Mouse (Mus musculus): Measurements from ENCODE around the gene Pde10a.

The Pde10a gene

GRCm38 (mm10) chr17:8856430-8857371, 331.5 kb downstream of the Pde10a start:
- peak; percentile 73 for DNase-seq

GRCm38 (mm10) chr17:8858636-8859421, 333.7 kb downstream of the Pde10a start:
- peak; percentile 10 for DNase-seq

- peak; percentile 57 for DNase-seq
Observed at GRCm38 (mm10) chr17:8859489-8859888, 334.3 kb downstream of the Pde10a start.

GRCm38 (mm10) chr17:8864638-8865497, 339.7 kb downstream of the Pde10a start:
- peak; percentile 47 for DNase-seq

- no peak for DNase-seq
Observed at GRCm38 (mm10) chr17:8867331-8868237, 342.4 kb downstream of the Pde10a start.

GRCm38 (mm10) chr17:8869287-8869686, 344.1 kb downstream of the Pde10a start:
- DNase-seq, result no peak

GRCm38 (mm10) chr17:8870848-8871247, 345.7 kb downstream of the Pde10a start:
- no peak for DNase-seq

- DNase-seq, result no peak
Observed at GRCm38 (mm10) chr17:8871396-8871795, 346.2 kb downstream of the Pde10a start.

- DNase-seq, result peak; percentile 61
Observed at GRCm38 (mm10) chr17:8871997-8872593, 346.9 kb downstream of the Pde10a start.

GRCm38 (mm10) chr17:8872611-8873010, 347.4 kb downstream of the Pde10a start:
- DNase-seq, result no peak

- DNase-seq, result no peak
Observed at GRCm38 (mm10) chr17:8878056-8878455, 352.9 kb downstream of the Pde10a start.

GRCm38 (mm10) chr17:8881711-8882110, 356.5 kb downstream of the Pde10a start:
- no peak for DNase-seq

GRCm38 (mm10) chr17:8884691-8885090, 359.5 kb downstream of the Pde10a start:
- DNase-seq, result no peak

- DNase-seq, result no peak
Observed at GRCm38 (mm10) chr17:8885830-8886229, 360.7 kb downstream of the Pde10a start.

GRCm38 (mm10) chr17:8888105-8888504, 362.9 kb downstream of the Pde10a start:
- DNase-seq, result no peak

GRCm38 (mm10) chr17:8888639-8889038, 363.5 kb downstream of the Pde10a start:
- no peak for DNase-seq

GRCm38 (mm10) chr17:8892193-8892985, 367.2 kb downstream of the Pde10a start:
- no peak for DNase-seq

- no peak for DNase-seq
Observed at GRCm38 (mm10) chr17:8895991-8896390, 370.8 kb downstream of the Pde10a start.

GRCm38 (mm10) chr17:8897749-8898148, 372.6 kb downstream of the Pde10a start:
- DNase-seq, result no peak

- no peak for DNase-seq
Observed at GRCm38 (mm10) chr17:8898221-8898620, 373.0 kb downstream of the Pde10a start.
